Mouse (Mus musculus): ENCODE measurements around the gene Alox5ap. TPM values are rescaled to one million over a fixed set of nuclear protein-coding genes. Genes with fewer than 3 reads are reported as not detected.

Gene Alox5ap
- polyA plus RNA-seq, 1 experiment, result 67.4 TPM

DNA sequence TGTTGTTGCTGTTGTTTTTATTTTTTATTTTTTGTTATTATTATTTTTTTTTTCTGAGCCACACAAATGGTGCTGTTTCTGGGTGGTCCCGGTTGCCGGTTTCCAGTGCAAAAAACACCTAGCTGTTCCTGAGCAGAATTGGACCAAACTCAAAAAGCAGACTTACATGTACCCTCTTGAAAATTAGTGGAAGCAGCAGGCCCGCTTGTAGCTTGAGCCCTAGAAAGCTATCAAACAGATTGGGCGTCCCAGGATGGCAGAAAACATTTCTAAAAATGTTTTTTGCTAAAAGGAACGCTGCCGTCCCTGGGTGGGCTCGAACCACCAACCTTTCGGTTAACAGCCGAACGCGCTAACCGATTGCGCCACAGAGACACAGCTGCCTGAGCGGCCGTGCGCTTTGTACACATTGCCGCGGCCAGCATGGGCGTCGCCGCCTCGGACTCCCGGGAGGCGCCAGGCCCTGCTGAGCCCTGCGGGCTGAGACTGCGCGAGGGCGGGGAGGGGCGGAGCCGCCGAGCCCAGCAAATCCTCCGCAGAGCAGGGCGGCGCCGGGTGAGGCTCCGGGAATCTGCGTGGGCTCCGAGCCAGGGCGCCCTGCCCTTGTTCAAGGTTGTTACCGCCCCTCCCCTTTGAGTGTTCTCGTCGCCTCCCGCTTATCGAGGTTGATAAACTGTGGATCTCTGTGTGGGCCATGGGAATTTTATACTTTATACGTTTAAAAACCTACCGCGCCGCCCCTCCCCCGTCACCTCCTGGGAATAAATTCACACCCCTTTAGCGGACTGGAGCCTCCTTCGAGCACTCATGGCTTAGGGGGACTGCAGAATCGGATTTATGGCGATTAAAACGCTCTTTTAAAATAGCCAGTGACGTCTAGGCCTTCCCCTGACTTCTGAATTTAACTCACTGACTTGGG, 35.6 kb upstream of the Alox5ap start:
- DNase-seq (ENCODE audit: low read depth in 1 of 2, low spot score in 2 of 2), result peak; percentile 84 to 95
- peak; percentile 2; the same call in 1 of the 2 replicates for TF ChIP-seq POLR2A (IDR thresholded peaks at IDR 0.05; ENCODE audit: low read depth, low read length)
- no peak for TF ChIP-seq CTCF (IDR thresholded peaks at IDR 0.05; ENCODE audit: extremely low read depth, insufficient read depth, insufficient read length, insufficient replicate concordance)
- Histone ChIP-seq H3K36me3 (ENCODE audit: control insufficient read depth, insufficient read depth, low read length) (no peaks in the 10 kb centered on the region), H3K27ac (ENCODE audit: insufficient read depth, low read length) (peak overlapping the region; percentile 78), H3K4me3 (ENCODE audit: extremely low read depth, insufficient read depth, insufficient read length) (peak overlapping the region; percentile 77; the same call in 1 of the 2 replicates), H3K4me1 (ENCODE audit: control insufficient read depth, insufficient read depth, insufficient read length) (no peaks in the 10 kb centered on the region; the same call in 1 of the 2 replicates), H3K27me3 (ENCODE audit: control insufficient read depth, insufficient read depth, low read length) (no peaks in the 10 kb centered on the region)
- 3% methylated on average over 55 of the region's 55 CpGs for WGBS

DNA sequence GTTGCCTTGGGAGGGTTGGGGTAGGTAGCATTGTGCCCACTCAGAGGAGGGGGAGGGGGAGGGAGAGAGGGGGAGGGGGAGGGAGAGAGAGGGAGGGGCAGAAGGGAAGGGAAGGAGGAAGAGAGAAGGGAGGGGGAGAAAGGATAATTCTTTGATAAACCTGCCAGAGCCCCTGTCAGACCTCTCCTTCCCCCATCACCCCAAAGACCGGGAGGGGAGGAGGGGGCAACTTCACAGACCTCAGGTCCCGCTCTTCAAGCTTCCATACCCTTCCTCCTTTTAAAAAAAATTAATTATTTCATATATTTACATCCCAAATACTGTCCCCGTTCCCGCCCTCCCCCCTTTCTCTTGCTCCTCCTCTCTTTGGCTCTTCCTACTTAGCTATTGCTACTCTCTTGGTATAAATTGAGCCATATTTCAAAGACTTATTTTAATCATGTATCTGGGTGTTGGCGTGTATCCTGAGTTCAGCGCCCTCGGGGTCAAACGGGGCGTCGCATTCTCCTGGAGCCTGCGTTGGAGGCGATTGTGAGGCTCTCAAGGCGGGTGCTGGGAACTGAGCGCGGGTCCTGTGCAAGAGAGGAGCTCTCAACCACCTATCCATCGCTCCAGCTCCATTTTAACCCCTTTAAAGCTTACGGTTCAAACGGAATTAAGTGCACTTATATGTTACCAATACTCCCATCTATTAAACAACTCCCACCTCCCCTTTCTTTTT, 34.8 kb upstream of the Alox5ap start:
- H3K27ac ChIP-seq (ENCODE audit: insufficient read depth, low read length), result peak overlapping the region; percentile 78

DNA sequence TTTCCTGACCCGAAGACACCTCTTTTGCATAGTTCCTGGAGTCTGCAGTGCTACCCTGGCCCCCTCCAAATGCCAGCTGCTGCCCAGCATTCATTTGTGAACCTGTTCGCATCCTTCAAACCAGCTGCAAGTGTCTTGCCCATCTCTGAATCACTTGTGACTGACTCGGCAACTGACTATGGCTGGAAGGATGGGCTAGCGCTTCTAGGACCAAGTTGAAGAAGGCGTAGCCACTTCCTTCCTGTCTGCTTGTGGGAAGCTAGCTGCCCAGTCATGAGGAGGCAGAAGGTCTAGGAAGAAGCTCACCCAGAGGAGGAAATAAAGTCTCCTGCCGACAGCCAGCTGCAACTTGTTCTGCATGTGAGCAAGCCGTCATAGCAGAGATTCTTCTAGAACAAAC, 29.6 kb upstream of the Alox5ap start:
- Histone ChIP-seq H3K4me1 (ENCODE audit: control insufficient read depth, insufficient read depth, insufficient read length) (peaks cover 5% of the 10 kb centered on the region; the same call in 1 of the 2 replicates), H3K27ac (ENCODE audit: insufficient read depth, low read length) (peak overlapping the region; percentile 4; the same call in 1 of the 2 replicates), H3K4me3 (ENCODE audit: extremely low read depth, insufficient read depth, insufficient read length) (no peak overlapping the region), H3K36me3 (ENCODE audit: control insufficient read depth, insufficient read depth, low read length) (no peaks in the 10 kb centered on the region), H3K27me3 (ENCODE audit: control insufficient read depth, insufficient read depth, low read length) (no peaks in the 10 kb centered on the region)
- peak in 1 of 2 experiments; percentile 48 for DNase-seq (ENCODE audit: low read depth in 1 of 2, low spot score in 2 of 2)
- TF ChIP-seq POLR2A (IDR thresholded peaks at IDR 0.05; ENCODE audit: low read depth, low read length) (no peak), CTCF (IDR thresholded peaks at IDR 0.05; ENCODE audit: extremely low read depth, insufficient read depth, insufficient read length, insufficient replicate concordance) (no peak)
- 14% methylated on average over 7 of the region's 7 CpGs for WGBS

More for the DNA sequence above, 34.8 kb upstream of the Alox5ap start:
- TF ChIP-seq CTCF (IDR thresholded peaks at IDR 0.05; ENCODE audit: extremely low read depth, insufficient read depth, insufficient read length, insufficient replicate concordance) (no peak), POLR2A (IDR thresholded peaks at IDR 0.05; ENCODE audit: low read depth, low read length) (no peak)
- 91% methylated on average over 18 of the region's 18 CpGs for WGBS
- Histone ChIP-seq H3K4me3 (ENCODE audit: extremely low read depth, insufficient read depth, insufficient read length) (peak overlapping the region; percentile 77; the same call in 1 of the 2 replicates), H3K4me1 (ENCODE audit: control insufficient read depth, insufficient read depth, insufficient read length) (no peaks in the 10 kb centered on the region; the same call in 1 of the 2 replicates), H3K36me3 (ENCODE audit: control insufficient read depth, insufficient read depth, low read length) (no peaks in the 10 kb centered on the region), H3K27me3 (ENCODE audit: control insufficient read depth, insufficient read depth, low read length) (no peaks in the 10 kb centered on the region)
- no peak for DNase-seq (ENCODE audit: low read depth in 1 of 2, low spot score in 2 of 2)

DNA sequence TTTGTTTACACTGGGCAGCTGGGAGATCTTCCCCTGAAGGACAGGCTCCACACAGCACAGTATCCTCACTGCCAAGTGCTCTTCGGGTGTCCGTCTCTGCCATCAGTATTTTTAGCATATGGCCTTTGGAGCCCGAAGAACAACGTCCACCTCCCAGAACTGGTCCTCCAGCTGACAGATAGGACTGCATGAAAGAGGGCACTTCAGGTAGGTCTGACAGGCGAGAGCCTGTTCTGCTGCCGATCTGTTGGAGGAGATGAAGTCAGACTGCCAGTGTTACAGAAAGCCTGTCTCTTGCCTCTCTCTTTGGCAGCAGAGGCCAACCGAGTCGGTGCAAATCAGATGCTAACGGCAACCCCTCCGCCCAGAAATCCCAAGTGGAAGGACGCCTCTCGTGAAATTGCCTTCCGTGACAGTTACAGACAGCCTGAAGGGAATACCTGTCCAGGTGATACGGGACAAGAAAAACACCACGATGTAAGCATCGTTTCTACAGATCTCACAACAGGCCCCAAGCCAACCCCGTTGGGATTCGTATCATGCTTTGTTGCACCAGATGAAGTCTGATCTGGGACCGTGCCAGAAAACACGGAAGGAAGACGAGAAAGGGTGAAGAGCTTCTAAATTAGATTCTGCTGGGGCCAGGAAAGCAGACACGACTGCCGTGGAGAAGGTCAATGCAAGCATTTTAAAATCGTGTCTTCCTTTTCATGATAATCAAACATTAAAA, 27.2 kb upstream of the Alox5ap start:
- H3K4me1 ChIP-seq (ENCODE audit: control insufficient read depth, insufficient read depth, insufficient read length), result peaks cover 5% of the 10 kb centered on the region; the same call in 1 of the 2 replicates
- H3K27ac ChIP-seq (ENCODE audit: insufficient read depth, low read length), result no peak overlapping the region
- no peaks in the 10 kb centered on the region for H3K36me3 ChIP-seq (ENCODE audit: control insufficient read depth, insufficient read depth, low read length)
- no peaks in the 10 kb centered on the region for H3K27me3 ChIP-seq (ENCODE audit: control insufficient read depth, insufficient read depth, low read length)
- no peak overlapping the region for H3K4me3 ChIP-seq (ENCODE audit: extremely low read depth, insufficient read depth, insufficient read length)
- TF ChIP-seq POLR2A (IDR thresholded peaks at IDR 0.05; ENCODE audit: low read depth, low read length), result no peak
- no peak for TF ChIP-seq CTCF (IDR thresholded peaks at IDR 0.05; ENCODE audit: extremely low read depth, insufficient read depth, insufficient read length, insufficient replicate concordance)
- WGBS, result 85% methylated on average over 24 of the region's 24 CpGs
- DNase-seq (ENCODE audit: low read depth in 1 of 2, low spot score in 2 of 2), result no peak

DNA sequence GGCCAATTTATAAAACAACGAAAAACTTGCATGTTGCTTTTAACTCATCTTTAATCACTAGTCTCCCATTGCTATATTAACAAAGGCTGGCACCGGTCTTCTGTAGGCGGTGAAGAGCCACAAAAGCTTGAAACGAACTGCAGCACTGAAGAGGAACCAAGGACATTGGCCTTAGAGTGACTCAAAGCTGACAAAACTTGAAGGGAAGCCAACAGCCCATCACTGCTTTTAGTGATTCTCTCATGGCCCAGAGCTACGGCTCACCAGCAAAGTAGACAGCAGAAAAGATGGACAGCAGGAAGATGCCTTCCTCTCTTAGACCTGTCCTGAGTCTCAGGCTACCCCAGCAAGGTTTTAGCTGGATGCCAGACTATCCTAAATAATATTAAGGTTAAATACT, 22.1 kb upstream of the Alox5ap start:
- Histone ChIP-seq H3K4me3 (ENCODE audit: extremely low read depth, insufficient read depth, insufficient read length) (no peak overlapping the region), H3K27me3 (ENCODE audit: control insufficient read depth, insufficient read depth, low read length) (no peaks in the 10 kb centered on the region), H3K4me1 (ENCODE audit: control insufficient read depth, insufficient read depth, insufficient read length) (peaks cover 11% of the 10 kb centered on the region; the same call in 1 of the 2 replicates), H3K36me3 (ENCODE audit: control insufficient read depth, insufficient read depth, low read length) (no peaks in the 10 kb centered on the region), H3K27ac (ENCODE audit: insufficient read depth, low read length) (no peak overlapping the region)
- DNase-seq (ENCODE audit: low read depth in 1 of 2, low spot score in 2 of 2), result no peak
- TF ChIP-seq CTCF (IDR thresholded peaks at IDR 0.05; ENCODE audit: extremely low read depth, insufficient read depth, insufficient read length, insufficient replicate concordance) (no peak), POLR2A (IDR thresholded peaks at IDR 0.05; ENCODE audit: low read depth, low read length) (no peak)
- WGBS, result 80% methylated on average over 5 of the region's 5 CpGs

DNA sequence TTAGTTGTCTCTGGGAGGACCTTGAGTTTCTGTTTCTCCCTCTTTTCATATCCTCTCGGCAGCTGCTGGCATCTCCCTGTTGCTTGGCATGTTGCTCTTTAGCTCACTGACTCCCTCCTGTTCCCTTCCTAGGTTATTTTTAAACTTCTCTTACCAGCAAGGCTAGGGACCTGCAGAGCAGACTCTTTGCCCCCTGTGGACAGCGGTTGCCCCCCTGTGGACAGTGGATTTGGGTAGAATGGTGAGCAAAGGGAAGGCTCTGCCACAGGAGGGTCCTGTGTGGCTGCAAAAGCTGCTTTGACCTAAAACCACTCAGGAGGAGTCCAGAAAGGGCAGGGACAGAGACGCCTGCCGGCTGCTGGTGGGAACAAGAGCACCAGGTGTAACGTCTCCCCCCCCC, 21.5 kb upstream of the Alox5ap start:
- Histone ChIP-seq H3K27ac (ENCODE audit: insufficient read depth, low read length) (no peak overlapping the region), H3K4me1 (ENCODE audit: control insufficient read depth, insufficient read depth, insufficient read length) (peaks cover 13% of the 10 kb centered on the region; the same call in 1 of the 2 replicates), H3K36me3 (ENCODE audit: control insufficient read depth, insufficient read depth, low read length) (no peaks in the 10 kb centered on the region), H3K4me3 (ENCODE audit: extremely low read depth, insufficient read depth, insufficient read length) (no peak overlapping the region), H3K27me3 (ENCODE audit: control insufficient read depth, insufficient read depth, low read length) (no peaks in the 10 kb centered on the region)
- no peak for DNase-seq (ENCODE audit: low read depth in 1 of 2, low spot score in 2 of 2)
- 78% methylated on average over 5 of the region's 5 CpGs for WGBS
- TF ChIP-seq POLR2A (IDR thresholded peaks at IDR 0.05; ENCODE audit: low read depth, low read length) (no peak), CTCF (IDR thresholded peaks at IDR 0.05; ENCODE audit: extremely low read depth, insufficient read depth, insufficient read length, insufficient replicate concordance) (no peak)

All from spleen, adult 2 months (tissue).